Mouse (Mus musculus): ENCODE data around the gene Mtcl1. TPM values are rescaled to one million over a fixed set of nuclear protein-coding genes. Genes with fewer than 3 reads are reported as not detected.
"Not testable (repeated sequence)": the region's sequence is repeated elsewhere in the genome, so short reads cannot be mapped to it uniquely, and the experiment has no call there.

Mtcl1 gene
- polyA plus RNA-seq, 1 experiment from 2014 or later, result 35.0 TPM

DNA sequence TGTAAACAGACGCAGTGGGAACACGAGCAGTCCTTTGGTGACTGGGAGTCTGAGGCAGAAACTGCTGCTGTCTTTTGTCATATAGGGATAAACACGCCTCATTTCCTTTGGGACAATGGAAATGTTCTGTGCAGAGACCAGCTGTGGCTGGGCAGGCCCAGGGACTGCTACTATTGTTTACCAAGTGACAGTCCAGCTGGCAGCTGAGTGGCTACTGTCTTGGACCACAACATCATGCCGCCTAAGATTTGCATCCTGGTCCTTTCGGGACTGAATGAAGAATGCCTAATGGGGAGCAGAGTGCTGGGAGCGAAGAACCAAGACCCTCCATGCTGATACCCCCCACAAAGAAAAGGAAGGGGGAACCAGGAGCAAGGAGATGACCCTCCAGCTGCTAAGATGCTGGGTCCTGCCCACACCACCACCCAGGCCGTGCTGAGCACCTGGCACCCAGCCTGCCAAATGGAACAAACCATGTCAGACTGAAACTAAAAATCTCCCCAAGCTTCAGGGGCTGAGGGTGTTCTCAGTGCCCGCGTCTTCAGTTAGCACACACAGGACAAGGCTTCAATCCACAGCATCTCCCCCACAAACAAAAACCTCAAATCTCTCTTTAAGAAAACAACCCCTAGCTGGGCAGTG lies 5.4 kb downstream of the Mtcl1 start:
- Histone ChIP-seq H3K27ac (peak overlapping the region; percentile 70), H3K4me2 (replicated peaks) (peak overlapping the region; percentile 40), H3K4me1 (peaks cover 56% of the 10 kb centered on the region), H3K9ac (peak overlapping the region; percentile 26; the same call in 1 of the 2 replicates), H3K36me3 (no peaks in the 10 kb centered on the region), H3K27me3 (replicated peaks) (no peaks in the 10 kb centered on the region), H3K4me3 (no peak overlapping the region), H3K9me3 (no peaks in the 10 kb centered on the region)
- peak; percentile 72 for ATAC-seq (ENCODE audit: low FRiP score, low read depth)
- WGBS, result 27% methylated on average over 9 of the region's 9 CpGs

DNA sequence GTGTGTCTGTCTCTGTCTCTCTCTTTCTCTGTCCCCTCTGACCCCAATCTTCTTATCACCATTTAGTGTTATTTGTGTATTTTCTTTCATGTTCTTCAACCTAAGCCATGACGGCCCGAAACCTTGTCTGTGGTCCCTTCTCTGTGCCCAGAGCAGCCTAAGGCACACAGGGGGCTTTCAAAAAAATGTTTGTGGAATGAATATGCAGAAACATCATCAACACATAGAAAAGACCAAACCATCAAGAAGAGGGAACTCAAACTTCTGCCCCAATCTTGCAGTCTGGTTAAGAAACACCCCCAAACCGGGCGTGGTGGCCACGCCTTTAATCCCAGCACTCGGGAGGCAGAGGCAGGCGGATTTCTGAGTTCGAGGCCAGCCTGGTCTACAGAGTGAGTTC lies 9.7 kb downstream of the Mtcl1 start:
- Histone ChIP-seq H3K4me2 (replicated peaks) (no peak overlapping the region), H3K27me3 (replicated peaks) (no peaks in the 10 kb centered on the region)

DNA sequence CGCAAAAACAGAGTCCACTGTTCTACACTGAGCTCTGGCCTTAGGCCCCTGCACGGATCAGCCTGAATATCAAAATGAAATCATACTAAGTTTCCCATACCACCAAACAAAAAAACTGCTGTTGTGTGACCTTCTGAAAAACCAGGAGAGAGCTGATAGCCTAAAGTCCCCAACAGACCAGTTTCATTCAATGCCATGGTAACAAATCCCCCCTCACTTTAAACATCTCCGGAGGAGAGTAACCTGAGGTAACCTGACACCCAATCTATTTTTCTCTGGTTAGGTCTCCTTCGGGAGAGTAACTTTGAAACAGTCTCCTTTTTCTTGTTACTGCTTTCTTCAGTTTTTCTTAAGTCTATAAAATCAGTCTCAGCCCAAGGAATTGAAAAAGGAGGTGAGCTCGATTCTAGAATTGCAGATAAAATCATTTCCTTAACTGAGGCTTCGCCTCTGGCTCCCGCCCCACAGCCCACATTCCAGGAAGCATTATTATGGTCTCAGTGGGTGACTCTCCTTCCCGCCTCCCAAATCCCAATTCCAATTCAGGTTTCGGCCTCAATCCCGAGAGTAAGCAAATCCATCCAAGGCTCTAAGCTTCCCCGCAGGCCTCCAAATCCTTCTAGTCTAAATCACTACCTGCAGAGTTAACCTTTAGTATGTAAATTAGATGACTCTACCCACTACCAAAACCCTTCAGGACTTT lies 10.3 kb downstream of the Mtcl1 start:
- WGBS, result 16% methylated on average over 11 of the region's 11 CpGs
- Histone ChIP-seq H3K4me3 (no peak overlapping the region), H3K4me1 (peaks cover 17% of the 10 kb centered on the region), H3K4me2 (replicated peaks) (no peak overlapping the region), H3K27me3 (replicated peaks) (no peaks in the 10 kb centered on the region), H3K9me3 (no peaks in the 10 kb centered on the region), H3K36me3 (peaks cover 23% of the 10 kb centered on the region; the same call in 1 of the 2 replicates), H3K27ac (no peak overlapping the region), H3K9ac (no peak overlapping the region)
- ATAC-seq (ENCODE audit: low FRiP score, low read depth), result no peak

More for the DNA sequence above, 9.7 kb downstream of the Mtcl1 start:
- Histone ChIP-seq H3K27ac (no peak overlapping the region), H3K4me3 (no peak overlapping the region), H3K9ac (no peak overlapping the region), H3K36me3 (peaks cover 18% of the 10 kb centered on the region; the same call in 1 of the 2 replicates), H3K9me3 (no peaks in the 10 kb centered on the region), H3K4me1 (peaks cover 23% of the 10 kb centered on the region)
- 75% methylated on average over 8 of the region's 8 CpGs for WGBS
- no peak for ATAC-seq (ENCODE audit: low FRiP score, low read depth)

DNA sequence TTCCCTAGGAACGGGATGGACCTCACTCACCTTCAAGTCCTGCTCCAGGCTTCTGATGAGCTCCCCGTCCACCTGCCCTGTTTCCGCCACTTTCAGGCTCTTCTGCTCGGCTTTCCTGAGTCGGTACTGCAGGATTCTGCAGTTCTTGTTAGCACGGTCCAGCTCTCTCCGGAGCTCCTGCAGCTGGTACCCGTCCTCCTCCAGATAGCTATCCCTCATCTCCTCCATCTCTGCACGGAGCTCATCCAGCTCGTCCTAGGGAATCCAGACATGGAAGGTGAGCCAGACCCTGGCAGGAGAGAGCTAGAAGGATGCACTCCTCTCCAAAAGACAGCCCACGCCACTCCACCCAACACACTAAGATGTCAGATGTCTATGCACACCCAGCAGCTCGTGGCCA lies 11.4 kb downstream of the Mtcl1 start:
- Histone ChIP-seq H3K4me1 (peaks cover 8% of the 10 kb centered on the region), H3K9ac (no peak overlapping the region), H3K9me3 (no peaks in the 10 kb centered on the region), H3K27me3 (replicated peaks) (no peaks in the 10 kb centered on the region), H3K36me3 (peaks cover 23% of the 10 kb centered on the region; the same call in 1 of the 2 replicates), H3K27ac (no peak overlapping the region), H3K4me3 (no peak overlapping the region), H3K4me2 (replicated peaks) (no peak overlapping the region)
- ATAC-seq (ENCODE audit: low FRiP score, low read depth), result no peak
- 79% methylated on average over 12 of the region's 12 CpGs for WGBS

DNA sequence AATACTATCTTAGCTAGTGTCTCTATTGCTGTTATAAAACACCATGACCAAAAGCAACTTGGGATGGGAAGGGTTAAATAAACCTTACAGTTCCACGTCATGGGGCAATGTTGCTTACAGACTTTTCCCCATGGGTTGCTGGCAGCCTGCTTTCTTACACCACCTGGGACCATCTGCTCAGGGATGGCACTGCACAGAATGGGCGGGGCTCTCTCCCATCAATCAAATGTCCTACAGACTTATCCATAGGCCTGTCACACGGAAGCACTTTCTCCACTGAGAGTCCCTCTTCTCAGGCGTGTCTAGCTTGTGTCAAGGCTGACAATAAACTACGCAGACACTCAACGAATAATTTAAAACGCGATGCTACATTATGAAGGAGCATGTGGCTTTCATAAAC lies 12.7 kb downstream of the Mtcl1 start:
- Histone ChIP-seq H3K9ac (no peak overlapping the region), H3K4me1 (peaks cover 8% of the 10 kb centered on the region), H3K36me3 (peaks cover 23% of the 10 kb centered on the region; the same call in 1 of the 2 replicates), H3K4me2 (replicated peaks) (no peak overlapping the region), H3K27ac (no peak overlapping the region), H3K4me3 (no peak overlapping the region), H3K27me3 (replicated peaks) (no peaks in the 10 kb centered on the region), H3K9me3 (no peaks in the 10 kb centered on the region)
- peak; percentile 75 for ATAC-seq (ENCODE audit: low FRiP score, low read depth)
- 57% methylated on average over 8 of the region's 8 CpGs for WGBS

DNA sequence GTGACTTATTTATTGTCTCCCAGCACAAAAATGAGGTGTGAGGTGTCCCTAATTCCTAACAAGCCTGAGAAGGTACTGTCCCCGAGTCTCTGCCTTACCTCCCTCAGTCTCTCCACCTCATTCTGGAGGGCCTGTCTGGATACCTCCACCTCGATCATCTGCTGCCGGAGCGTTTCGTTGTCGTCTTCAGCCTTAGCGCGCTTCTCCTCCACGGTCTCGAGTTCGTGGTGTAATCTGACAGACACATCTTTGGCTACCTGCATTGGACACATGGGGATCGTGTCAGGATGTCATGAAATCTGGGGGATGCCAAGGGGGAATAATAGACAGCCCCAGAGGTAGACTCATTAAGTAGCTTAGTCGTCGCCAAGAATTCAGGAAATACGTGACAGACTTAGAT lies 13.6 kb downstream of the Mtcl1 start:
- Histone ChIP-seq H3K4me2 (replicated peaks) (no peak overlapping the region), H3K9me3 (no peaks in the 10 kb centered on the region), H3K27me3 (replicated peaks) (no peaks in the 10 kb centered on the region), H3K27ac (no peak overlapping the region), H3K9ac (no peak overlapping the region), H3K4me1 (peaks cover 8% of the 10 kb centered on the region), H3K36me3 (peaks cover 23% of the 10 kb centered on the region; the same call in 1 of the 2 replicates), H3K4me3 (no peak overlapping the region)
- 92% methylated on average over 15 of the region's 15 CpGs for WGBS
- no peak for ATAC-seq (ENCODE audit: low FRiP score, low read depth)

DNA sequence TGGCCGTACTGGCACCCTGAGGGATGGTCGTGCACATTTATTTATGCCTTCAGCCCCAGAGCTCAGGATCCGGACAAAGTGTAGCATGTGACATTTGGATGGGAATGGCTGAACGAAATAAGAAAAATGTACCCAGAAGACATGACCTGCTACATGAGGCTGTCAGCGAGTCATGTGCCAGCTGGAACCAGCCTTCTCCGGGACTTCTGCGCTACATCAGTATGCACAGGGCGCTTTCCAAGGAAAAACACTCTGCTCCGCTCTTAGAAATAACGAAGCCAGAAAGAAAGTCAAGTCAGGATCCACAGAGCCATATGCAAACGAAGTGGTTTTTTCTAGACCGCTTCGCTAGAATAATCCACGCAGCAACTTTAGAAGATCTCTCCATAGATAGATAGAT lies 14.5 kb downstream of the Mtcl1 start:
- no peaks in the 10 kb centered on the region for H3K9me3 ChIP-seq
- peaks cover 8% of the 10 kb centered on the region for H3K4me1 ChIP-seq
- H3K27me3 ChIP-seq (replicated peaks), result no peaks in the 10 kb centered on the region
- WGBS, result 90% methylated on average over 14 of the region's 14 CpGs
- no peak overlapping the region for H3K4me2 ChIP-seq (replicated peaks)
- no peak overlapping the region for H3K9ac ChIP-seq
- H3K4me3 ChIP-seq, result no peak overlapping the region
- no peak for ATAC-seq (ENCODE audit: low FRiP score, low read depth)
- H3K27ac ChIP-seq, result no peak overlapping the region
- H3K36me3 ChIP-seq, result peaks cover 23% of the 10 kb centered on the region; the same call in 1 of the 2 replicates

DNA sequence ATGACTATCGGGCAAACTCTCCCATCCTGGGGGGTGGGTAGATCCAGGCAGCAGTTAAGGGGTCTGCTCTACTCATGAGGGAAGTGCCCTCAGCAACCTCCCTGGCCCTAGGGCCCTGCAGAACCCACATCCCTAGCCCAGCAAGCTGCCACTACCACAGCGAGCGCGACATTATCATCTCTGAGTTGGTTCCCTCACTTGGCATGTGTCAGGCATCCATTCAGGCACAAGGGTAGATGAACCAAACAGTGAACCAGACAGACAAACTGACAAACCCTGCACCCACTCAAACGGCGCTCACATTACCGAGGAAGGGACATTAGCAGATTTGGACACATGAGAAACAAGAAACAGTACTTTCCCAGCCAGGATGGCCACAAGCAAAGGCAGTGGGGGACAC lies 15.0 kb downstream of the Mtcl1 start:
- peaks cover 23% of the 10 kb centered on the region; the same call in 1 of the 2 replicates for H3K36me3 ChIP-seq
- 91% methylated on average over 7 of the region's 7 CpGs for WGBS
- H3K4me3 ChIP-seq, result no peak overlapping the region
- no peak overlapping the region for H3K9ac ChIP-seq
- no peak for ATAC-seq (ENCODE audit: low FRiP score, low read depth)
- peaks cover 5% of the 10 kb centered on the region for H3K4me1 ChIP-seq
- no peak overlapping the region for H3K4me2 ChIP-seq (replicated peaks)
- no peaks in the 10 kb centered on the region for H3K27me3 ChIP-seq (replicated peaks)
- H3K9me3 ChIP-seq, result no peaks in the 10 kb centered on the region
- no peak overlapping the region for H3K27ac ChIP-seq

DNA sequence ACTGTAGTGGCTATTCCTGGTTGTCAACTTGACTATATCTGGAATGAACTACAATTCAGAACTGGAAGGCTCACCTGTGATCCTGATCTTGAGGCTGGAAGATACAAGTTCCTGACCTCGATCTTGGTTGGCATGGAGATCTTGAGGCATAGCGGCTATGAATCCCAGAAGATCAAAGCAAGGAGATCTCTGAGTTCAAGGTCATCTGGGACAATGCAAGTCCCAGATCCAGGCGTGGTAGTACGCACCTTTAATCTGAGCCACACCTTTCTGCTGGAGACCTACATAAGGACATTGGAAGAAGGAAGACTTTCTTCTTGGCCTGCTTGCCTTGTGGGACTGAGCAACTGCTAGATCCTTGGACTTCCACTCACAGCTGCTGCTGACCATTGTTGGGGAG lies 24.9 kb downstream of the Mtcl1 start:
- H3K36me3 ChIP-seq, result peaks cover 12% of the 10 kb centered on the region
- not testable (repeated sequence) for H3K9ac ChIP-seq; ATAC-seq (ENCODE audit: low FRiP score, low read depth); H3K27ac ChIP-seq; H3K4me3 ChIP-seq; H3K4me1 ChIP-seq; H3K4me2 ChIP-seq (replicated peaks); H3K9me3 ChIP-seq; H3K27me3 ChIP-seq (replicated peaks)
- WGBS, result 93% methylated on average over 4 of the region's 4 CpGs

DNA sequence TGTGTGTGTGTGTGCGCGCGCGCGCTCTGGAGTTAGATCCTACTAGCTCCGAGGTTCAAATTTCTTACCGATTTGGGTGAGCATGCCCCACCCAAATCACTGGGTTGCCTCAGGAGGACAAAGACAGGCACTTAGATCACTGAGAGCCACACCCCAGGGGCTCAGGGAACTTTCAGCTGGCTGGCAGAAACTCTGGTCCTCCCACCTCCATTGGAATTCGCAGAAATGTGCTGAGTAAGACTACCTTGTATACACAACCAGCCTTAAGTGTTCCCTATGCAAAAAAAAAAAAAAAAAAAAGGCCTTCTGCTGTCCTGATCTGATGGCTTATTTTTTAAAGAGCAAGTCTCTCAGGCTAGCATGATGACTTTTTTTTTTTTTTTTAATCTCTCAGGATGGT lies 30.1 kb downstream of the Mtcl1 start:
- no peaks in the 10 kb centered on the region for H3K9me3 ChIP-seq
- H3K27ac ChIP-seq, result no peak overlapping the region
- H3K27me3 ChIP-seq (replicated peaks), result peaks cover 12% of the 10 kb centered on the region; the same call in 1 of the 2 replicates
- no peak overlapping the region for H3K9ac ChIP-seq
- no peak overlapping the region for H3K4me3 ChIP-seq
- 60% methylated on average over 8 of the region's 8 CpGs for WGBS
- no peak overlapping the region for H3K4me2 ChIP-seq (replicated peaks)
- ATAC-seq (ENCODE audit: low FRiP score, low read depth), result no peak
- peaks cover 9% of the 10 kb centered on the region for H3K36me3 ChIP-seq
- peaks cover 29% of the 10 kb centered on the region for H3K4me1 ChIP-seq

DNA sequence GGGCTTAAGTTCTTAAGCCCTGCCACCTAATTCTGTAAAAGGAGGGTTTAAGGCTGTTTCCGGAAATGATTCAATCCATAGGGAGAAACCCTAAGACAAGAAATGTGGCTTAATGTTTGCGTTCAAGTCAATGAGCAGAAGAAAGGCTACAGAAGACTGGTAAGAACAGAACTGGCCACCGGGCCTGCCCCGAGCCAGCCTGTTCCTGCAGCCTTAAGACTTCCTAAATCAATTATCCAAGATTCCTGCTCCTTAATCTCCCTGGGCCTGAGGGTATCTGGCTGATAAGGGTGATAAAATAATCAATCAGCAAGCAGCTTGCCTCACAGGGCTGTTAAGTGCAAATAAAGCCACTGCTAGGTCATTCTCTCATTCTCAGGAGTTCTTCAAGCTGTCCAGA lies 31.8 kb downstream of the Mtcl1 start:
- no peaks in the 10 kb centered on the region for H3K36me3 ChIP-seq
- H3K4me1 ChIP-seq, result peaks cover 32% of the 10 kb centered on the region
- ATAC-seq (ENCODE audit: low FRiP score, low read depth), result 0 out of 2 replicates have a peak, but pooled peaks have one; percentile 22
- H3K4me3 ChIP-seq, result no peak overlapping the region
- H3K27me3 ChIP-seq (replicated peaks), result peaks cover 12% of the 10 kb centered on the region; the same call in 1 of the 2 replicates
- no peak overlapping the region for H3K9ac ChIP-seq
- H3K4me2 ChIP-seq (replicated peaks), result peak overlapping the region; percentile 50
- no peaks in the 10 kb centered on the region for H3K9me3 ChIP-seq
- WGBS, result 17% methylated on average over 4 of the region's 4 CpGs
- peak overlapping the region; percentile 21; the same call in 1 of the 2 replicates for H3K27ac ChIP-seq

DNA sequence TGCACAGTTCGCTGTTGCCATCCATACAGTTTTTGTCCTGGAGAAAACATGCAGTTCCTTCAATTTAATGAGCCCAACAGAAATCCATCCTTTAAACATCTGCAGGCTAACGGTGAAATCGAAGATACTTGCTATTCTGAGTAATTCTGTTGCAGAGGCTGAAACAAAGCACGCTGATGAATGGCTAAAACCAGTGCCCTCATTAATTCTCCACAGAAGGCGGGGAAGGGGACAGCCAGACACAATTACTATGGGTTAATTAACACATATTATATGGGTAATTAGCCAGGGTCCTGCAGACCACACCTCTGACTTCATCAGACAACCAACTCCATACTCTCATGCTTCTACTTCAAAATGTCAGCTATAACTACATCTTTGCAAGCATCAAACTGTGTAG lies 32.2 kb downstream of the Mtcl1 start:
- 13% methylated on average over 5 of the region's 5 CpGs for WGBS
- peak; percentile 80 for ATAC-seq (ENCODE audit: low FRiP score, low read depth)
- Histone ChIP-seq H3K4me2 (replicated peaks) (peak overlapping the region; percentile 50), H3K4me1 (peaks cover 36% of the 10 kb centered on the region), H3K27ac (peak overlapping the region; percentile 21), H3K27me3 (replicated peaks) (peaks cover 12% of the 10 kb centered on the region; the same call in 1 of the 2 replicates), H3K9me3 (no peaks in the 10 kb centered on the region), H3K4me3 (0 out of 2 replicates have a peak overlapping the region, but pooled peaks have one; percentile 3), H3K36me3 (no peaks in the 10 kb centered on the region), H3K9ac (no peak overlapping the region)

All from neural tube, embryonic 12.5 days (tissue).